Mouse (Mus musculus) CH12.LX (cell line): Measurements from ENCODE around the gene Pde4d. TPM values are rescaled to one million over a fixed set of nuclear protein-coding genes. Genes with fewer than 3 reads are reported as not detected.
A peak's percentile ranks its signal among the peaks of the same experiment; 100 is the strongest.

Experiments used
- DNase-seq: peaks from one replicate; pipeline ENCODE4 v3.0.0-alpha.2; 2013; ENCODE audit errors: extremely low read depth
- H3K27ac ChIP-seq: 2 replicates; pipeline ENCODE4 v1.5.1; 2012; ENCODE audit warnings: low read depth, mild to moderate bottlenecking, control low read depth, moderate library complexity; ENCODE audit not compliant: insufficient read depth
- H3K27me3 ChIP-seq: replicated peaks from 2 replicates; pipeline ENCODE3; 2012; ENCODE audit warnings: inconsistent platforms
- H3K36me3 ChIP-seq, 2 experiments: replicated peaks in 1 of 2; 2 replicates each; pipeline versions ENCODE3 to v1.6.1; 2012; ENCODE audit warnings: inconsistent platforms in 1 of 2, low read length in 1 of 2, mild to moderate bottlenecking in 1 of 2, mixed read lengths in 1 of 2, moderate library complexity in 1 of 2; ENCODE audit not compliant: control insufficient read depth in 1 of 2, insufficient read depth in 1 of 2
- H3K4me1 ChIP-seq, 2 experiments: 2 replicates each; pipeline ENCODE4 v1.6.1; 2012; ENCODE audit warnings: inconsistent platforms in 1 of 2, moderate library complexity in 1 of 2; ENCODE audit not compliant: insufficient read depth in 2 of 2, control insufficient read depth in 1 of 2
- H3K4me2 ChIP-seq: 2 replicates; pipeline ENCODE4 v1.6.1; 2012; ENCODE audit warnings: low read depth, mild to moderate bottlenecking, control low read depth; ENCODE audit not compliant: poor library complexity, insufficient read depth, severe bottlenecking
- H3K4me3 ChIP-seq, 3 experiments: fragments of 150-350 bp in 1 of 3; sonication (generic) in 1 of 3; replicated peaks in 1 of 3; 2 replicates each; pipeline versions ENCODE3 to v1.5.1; 2011 to 2012; ENCODE audit warnings: low read depth in 2 of 3, low read length in 2 of 3, mild to moderate bottlenecking in 2 of 3, moderate library complexity in 2 of 3, control low read depth in 1 of 3, improper control_type of control experiment in 1 of 3, inconsistent platforms in 1 of 3, mixed read lengths in 1 of 3; ENCODE audit not compliant: poor library complexity in 1 of 3
- H3K79me2 ChIP-seq: replicated peaks from 2 replicates; pipeline ENCODE4 v1.6.1; 2012; ENCODE audit warnings: mild to moderate bottlenecking, moderate library complexity; ENCODE audit not compliant: control insufficient read depth, poor library complexity, insufficient read depth, severe bottlenecking; ENCODE audit errors: extremely low read depth
- H3K9ac ChIP-seq: 2 replicates; pipeline ENCODE4 v1.6.1; 2012; ENCODE audit warnings: low read depth, mild to moderate bottlenecking, control low read depth, moderate library complexity; ENCODE audit not compliant: insufficient read depth
- H3K9me3 ChIP-seq: replicated peaks from 2 replicates; pipeline ENCODE3; 2012; ENCODE audit warnings: low read length, inconsistent platforms, mixed read lengths
- BHLHE40 ChIP-seq: IDR thresholded peaks from 2 replicates; pipeline ENCODE4 v1.6.1; 2011; ENCODE audit warnings: mild to moderate bottlenecking, low read depth, low read length, improper control_type of control experiment
- CHD2 ChIP-seq: IDR thresholded peaks from 2 replicates; pipeline ENCODE4 v1.6.1; 2011; ENCODE audit warnings: low read length, improper control_type of control experiment
- CTCF ChIP-seq, 2 experiments: IDR thresholded peaks in 1 of 2; conservative IDR thresholded peaks in 1 of 2; 2 replicates each; pipeline ENCODE4 v1.5.1; 2011 to 2012; ENCODE audit warnings: low read depth in 2 of 2, low read length in 2 of 2, improper control_type of control experiment in 1 of 2, inconsistent platforms in 1 of 2, mild to moderate bottlenecking in 1 of 2, moderate library complexity in 1 of 2
- E2F4 ChIP-seq: IDR thresholded peaks from 2 replicates; pipeline ENCODE4 v1.6.1; 2011; ENCODE audit warnings: low read depth, low read length, improper control_type of control experiment; ENCODE audit not compliant: insufficient replicate concordance
- ETS1 ChIP-seq: conservative IDR thresholded peaks from 2 replicates; pipeline ENCODE4 v1.6.1; 2012; ENCODE audit warnings: low read depth, mild to moderate bottlenecking, inconsistent platforms, low read length, improper control_type of control experiment, moderate library complexity
- IRF4 ChIP-seq: IDR thresholded peaks from 2 replicates; pipeline ENCODE4 v1.6.1; 2014; ENCODE audit warnings: low read depth, mild to moderate bottlenecking, inconsistent platforms, low read length, improper control_type of control experiment
- JUN ChIP-seq: IDR thresholded peaks from 2 replicates; pipeline ENCODE4 v1.6.1; 2011; ENCODE audit warnings: low read depth, mild to moderate bottlenecking, low read length, improper control_type of control experiment, moderate library complexity; ENCODE audit not compliant: insufficient read depth
- KAT2A ChIP-seq: IDR thresholded peaks from 2 replicates; pipeline ENCODE4 v1.6.1; 2012; ENCODE audit warnings: low read length, improper control_type of control experiment, inconsistent platforms; ENCODE audit not compliant: insufficient replicate concordance
- MAZ ChIP-seq: IDR thresholded peaks from 2 replicates; pipeline ENCODE4 v1.6.1; 2012; ENCODE audit warnings: low read depth, mild to moderate bottlenecking, inconsistent platforms, low read length, improper control_type of control experiment, moderate library complexity
- MEF2A ChIP-seq: IDR thresholded peaks from 2 replicates; pipeline ENCODE4 v1.6.1; 2014; ENCODE audit warnings: low read depth, mild to moderate bottlenecking, inconsistent platforms, low read length, improper control_type of control experiment, borderline replicate concordance
- MYC ChIP-seq: IDR thresholded peaks from 2 replicates; pipeline ENCODE4 v1.6.1; 2011; ENCODE audit warnings: low read depth, mild to moderate bottlenecking, improper control_type of control experiment, low read length
- NRF1 ChIP-seq: IDR thresholded peaks from 2 replicates; pipeline ENCODE4 v1.6.1; 2014; ENCODE audit warnings: low read depth, mild to moderate bottlenecking, inconsistent platforms, low read length, improper control_type of control experiment, moderate library complexity
- POLR2A ChIP-seq: IDR thresholded peaks from 2 replicates; pipeline ENCODE4 v1.6.1; 2011; ENCODE audit warnings: low read depth, mild to moderate bottlenecking, improper control_type of control experiment, low read length
- POLR2AphosphoS2 ChIP-seq: IDR thresholded peaks from 2 replicates; pipeline ENCODE4 v1.6.1; 2011; ENCODE audit warnings: low read depth, low read length, improper control_type of control experiment
- RAD21 ChIP-seq: IDR thresholded peaks from 2 replicates; pipeline ENCODE4 v1.6.1; 2011; ENCODE audit warnings: low read depth, mild to moderate bottlenecking, low read length, improper control_type of control experiment, moderate library complexity
- RCOR1 ChIP-seq: conservative IDR thresholded peaks from 2 replicates; pipeline ENCODE4 v1.6.1; 2012; ENCODE audit warnings: low read depth, mild to moderate bottlenecking, inconsistent platforms, low read length, improper control_type of control experiment
- SMC3 ChIP-seq: IDR thresholded peaks from 2 replicates; pipeline ENCODE4 v1.6.1; 2011; ENCODE audit warnings: low read depth, low read length, improper control_type of control experiment
- TCF12 ChIP-seq: IDR thresholded peaks from 2 replicates; pipeline ENCODE4 v1.6.1; 2014; ENCODE audit warnings: low read depth, mild to moderate bottlenecking, inconsistent platforms, low read length, improper control_type of control experiment
- UBTF ChIP-seq: IDR thresholded peaks from 2 replicates; pipeline ENCODE4 v1.6.1; 2012; ENCODE audit warnings: low read depth, mild to moderate bottlenecking, inconsistent platforms, low read length, improper control_type of control experiment, moderate library complexity
- USF1 ChIP-seq: IDR thresholded peaks from 2 replicates; pipeline ENCODE4 v1.6.1; 2014; ENCODE audit warnings: low read depth, mild to moderate bottlenecking, inconsistent platforms, low read length, improper control_type of control experiment
- ZC3H11A ChIP-seq: IDR thresholded peaks from 2 replicates; pipeline ENCODE4 v1.6.1; 2012; ENCODE audit warnings: low read depth, mild to moderate bottlenecking, inconsistent platforms, low read length, improper control_type of control experiment
- ZKSCAN1 ChIP-seq: IDR thresholded peaks from 2 replicates; pipeline ENCODE4 v1.6.1; 2012; ENCODE audit warnings: low read depth, inconsistent platforms, low read length, improper control_type of control experiment, borderline replicate concordance
- dilution Hi-C: fragments of 300-500 bp; cut with MboI; formaldehyde crosslinking; loops from 2 replicates; pipeline ENCODE4 v1.14.3; 2020; ENCODE audit warnings: low sequenced_read_pairs; ENCODE audit not compliant: extremely low pct_unique_long_range_greater_than_20kb, extremely low pct_ligation_motif_present
- in situ Hi-C: fragments of 300-500 bp; cut with MboI; formaldehyde crosslinking; loops from 3 replicates; pipeline ENCODE4 v1.14.3; 2019; ENCODE audit warnings: low sequenced_read_pairs, low pct_ligation_motif_present, low pct_unique_long_range_greater_than_20kb, mixed read lengths
- polyA plus RNA-seq: library from polyadenylated mRNA; unstranded; fragments of >175 nt; gene quantifications from 2 replicates; pipeline ENCODE4 v1.2.1, GENCODE M21; 2012; ENCODE audit warnings: low read depth; ENCODE audit not compliant: insufficient read length
- total RNA-seq, 2 experiments: library from RNA; depleted of rRNA; stranded (reverse); fragments of 300-350 nt in 1 of 2; fragments of >200 nt in 1 of 2; gene quantifications; 2 replicates each; pipeline ENCODE4 v1.2.3; 2012 to 2014

The Pde4d gene
- total and polyA plus RNA-seq, 3 experiments: not detected

DNA sequence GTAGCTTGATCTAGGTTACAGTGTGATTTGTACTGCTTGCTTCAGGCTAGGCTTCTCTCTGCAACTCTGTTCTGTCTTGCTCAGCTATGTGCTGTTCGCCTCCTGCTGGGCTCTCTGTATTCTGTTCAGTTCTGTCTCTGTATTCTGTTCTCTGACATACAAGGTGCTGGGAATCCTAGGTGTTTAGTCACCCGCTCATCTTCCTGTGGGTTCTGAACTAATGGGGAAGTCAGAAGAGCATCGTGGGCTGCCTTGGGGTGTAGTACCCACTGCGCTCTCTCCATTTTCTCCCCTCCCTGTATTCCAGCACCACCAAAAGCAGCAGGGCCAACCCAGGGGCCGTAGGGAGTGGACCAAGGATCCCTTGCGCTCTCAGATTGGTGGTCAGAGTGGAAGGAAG lies 197.1 kb downstream of the Pde4d start:
- no peaks in the 10 kb centered on the region for H3K9me3 ChIP-seq
- no peaks in the 10 kb centered on the region for H3K79me2 ChIP-seq
- H3K4me1 ChIP-seq: no peaks in the 10 kb centered on the region
- no peak overlapping the region for H3K9ac ChIP-seq
- H3K27me3 ChIP-seq: no peaks in the 10 kb centered on the region
- in situ Hi-C loops: no loop called here
- TF ChIP-seq CTCF (conservative IDR thresholded peaks at IDR 0.05 in 1 of 2, IDR thresholded peaks at IDR 0.05 in 1 of 2; ENCODE audit: low read depth in 2 of 2, low read length in 2 of 2): peak in 1 of 2 experiments; percentile 36; a peak in 1 of 4 replicates
- TF ChIP-seq RAD21: peak; percentile 32
- peak; percentile 34 for TF ChIP-seq SMC3
- no peak for TF ChIP-seq JUN
- dilution Hi-C loops: no loop called here
- DNase-seq: no peak
- H3K4me3 ChIP-seq: no peak overlapping the region
- no peak overlapping the region for H3K4me2 ChIP-seq
- no peak overlapping the region for H3K27ac ChIP-seq
- no peaks in the 10 kb centered on the region for H3K36me3 ChIP-seq

DNA sequence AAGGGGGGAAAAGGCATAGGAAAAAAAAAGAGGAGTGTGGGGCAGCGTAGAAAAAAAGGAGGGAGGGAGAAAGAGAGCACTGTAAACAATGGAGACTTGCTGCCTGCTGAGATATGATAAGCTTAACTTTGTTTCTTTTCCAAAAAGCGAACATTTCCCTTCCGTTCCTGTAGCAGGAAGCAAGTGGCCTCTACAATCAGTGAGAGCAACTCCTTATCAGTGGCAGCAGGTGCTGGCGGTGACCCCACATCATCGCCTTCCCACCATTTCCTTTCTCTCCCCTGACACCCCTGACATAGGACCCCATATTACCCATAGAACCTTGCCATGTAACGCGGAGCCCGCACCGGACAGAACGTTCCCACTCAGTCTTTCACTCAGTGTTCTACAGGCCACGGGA lies 197.5 kb downstream of the Pde4d start:
- DNase-seq: no peak
- Histone ChIP-seq H3K36me3 (no peaks in the 10 kb centered on the region), H3K4me1 (no peaks in the 10 kb centered on the region), H3K79me2 (no peaks in the 10 kb centered on the region), H3K9me3 (no peaks in the 10 kb centered on the region), H3K9ac (no peak overlapping the region)
- no peak for TF ChIP-seq TCF12
- TF ChIP-seq BHLHE40: no peak
- no peak for TF ChIP-seq ZC3H11A
- TF ChIP-seq RCOR1: no peak
- no peak for TF ChIP-seq UBTF
- no peak for TF ChIP-seq MEF2A
- TF ChIP-seq E2F4: no peak
- TF ChIP-seq JUN: no peak
- no peak for TF ChIP-seq USF1
- no peak for TF ChIP-seq CHD2
- no peak for TF ChIP-seq MAZ
- TF ChIP-seq POLR2A: no peak
- no peak for TF ChIP-seq MYC
- no peak for TF ChIP-seq POLR2AphosphoS2
- TF ChIP-seq ZKSCAN1: no peak
- no peak for TF ChIP-seq KAT2A
- TF ChIP-seq ETS1: no peak
- TF ChIP-seq NRF1: no peak
- no peak for TF ChIP-seq IRF4
- TF ChIP-seq RAD21: no peak
- TF ChIP-seq, all 38 proteins: peak for 0
- dilution Hi-C loops: no loop called here
- Histone ChIP-seq H3K27ac (no peak overlapping the region), H3K4me3 (no peak overlapping the region), H3K27me3 (no peaks in the 10 kb centered on the region), H3K4me2 (no peak overlapping the region)
- in situ Hi-C loops: no loop called here
